Mouse (Mus musculus): ENCODE data around the gene Dlg2.

DNA sequence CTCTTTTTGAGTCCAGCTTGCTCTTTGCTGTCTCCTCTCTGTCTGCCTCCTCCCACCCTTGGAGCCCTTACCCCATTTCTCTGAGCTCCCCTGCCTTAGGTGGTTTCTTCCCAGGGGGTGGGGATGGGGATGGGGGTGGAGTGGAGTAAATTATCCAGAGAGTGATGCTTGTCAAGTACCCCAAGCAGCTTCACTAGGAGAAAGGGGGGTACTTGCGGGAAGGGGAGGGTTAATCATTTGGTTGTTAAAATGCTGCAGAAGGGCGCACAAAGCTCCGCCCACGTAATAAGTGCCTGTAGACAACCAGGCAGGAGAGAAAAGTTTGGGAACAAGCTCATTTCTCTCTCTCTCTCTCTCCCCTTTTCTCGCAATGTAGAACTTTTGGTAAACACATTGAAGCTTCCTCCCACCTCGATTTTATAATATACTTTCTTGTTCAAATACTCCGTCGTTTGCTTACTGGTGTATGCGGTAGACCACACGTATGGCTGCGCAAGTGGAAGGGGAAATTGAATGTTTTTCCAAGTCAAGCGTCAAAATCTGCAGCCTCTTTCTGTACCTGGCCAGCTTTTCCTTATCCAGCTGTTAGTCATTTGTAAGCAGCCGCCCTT is 410.0 kb downstream of the Dlg2 start:
- TF ChIP-seq GATA1 (IDR thresholded peaks at IDR 0.05; ENCODE audit: borderline replicate concordance, low read length) (no peak), FLI1 (IDR thresholded peaks at IDR 0.05; ENCODE audit: low read length) (no peak)
